Mouse (Mus musculus) cerebellum, adult 2 months (tissue): ENCODE results near the gene Jun.

Source experiments
- CTCF ChIP-seq: fragments of 200-500 bp; IDR thresholded peaks from 2 replicates; pipeline ENCODE4 v1.5.1; 2011; ENCODE audit warnings: low read depth, mild to moderate bottlenecking, control low read depth, low read length, moderate library complexity, borderline replicate concordance; ENCODE audit not compliant: insufficient read depth
- POLR2A ChIP-seq: fragments of 200-500 bp; IDR thresholded peaks from 2 replicates; pipeline ENCODE4 v1.6.1; 2011; ENCODE audit warnings: low read length, control low read depth, borderline replicate concordance; ENCODE audit not compliant: insufficient read depth

DNA sequence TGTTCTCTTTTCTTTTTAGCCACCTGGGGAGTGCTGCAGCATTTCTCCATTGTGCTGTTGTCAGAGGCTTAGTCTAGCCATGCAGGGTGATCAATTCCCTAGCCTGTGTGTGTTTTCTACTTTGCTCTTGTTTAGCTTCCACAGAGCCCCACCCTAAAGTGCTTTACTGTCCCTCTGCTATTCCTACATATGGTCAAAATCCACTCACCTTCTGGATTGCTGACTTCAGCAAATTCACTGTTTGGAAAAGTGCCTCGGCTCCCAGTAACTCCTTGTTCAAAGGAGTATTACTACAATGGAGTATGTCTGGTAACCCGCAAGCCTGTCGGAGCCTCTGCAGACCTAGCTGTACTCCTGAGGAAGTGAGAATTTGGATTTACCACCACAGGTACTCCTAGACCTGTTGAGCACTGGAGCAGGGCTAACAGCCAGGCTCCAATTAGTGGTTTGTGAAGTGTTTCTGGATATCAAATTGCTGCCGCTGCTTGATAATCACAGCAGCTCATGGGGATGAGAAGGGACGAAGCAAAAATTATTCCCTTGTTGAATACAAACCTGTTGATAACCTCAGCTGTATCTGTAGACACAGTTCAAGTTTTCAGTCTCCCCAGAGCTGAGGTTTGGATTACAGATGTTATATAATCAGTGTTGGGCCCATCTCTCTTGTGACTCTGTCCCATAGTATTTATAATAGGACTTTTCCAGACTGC, 3.8 kb downstream of the Jun start:
- no peak for TF ChIP-seq CTCF
- no peak for TF ChIP-seq POLR2A
